Mouse (Mus musculus) layer of hippocampus, adult 8-10 months (tissue): Measurements from ENCODE around the gene Mapk10. TPM values are rescaled to one million over a fixed set of nuclear protein-coding genes. Genes with fewer than 3 reads are reported as not detected.

Source experiments
- DNase-seq, 2 experiments: peaks; one replicate each; pipeline ENCODE4 v3.0.0; 2022; ENCODE audit warnings: low spot score in 2 of 2
- total RNA-seq, 4 experiments: library from RNA; stranded (reverse); gene quantifications; 2 replicates each; pipeline ENCODE4 v1.2.4; 2022

Mapk10 gene
- total RNA-seq, 4 experiments from 2014 or later, result 428 to 556 (median 477) TPM

DNA sequence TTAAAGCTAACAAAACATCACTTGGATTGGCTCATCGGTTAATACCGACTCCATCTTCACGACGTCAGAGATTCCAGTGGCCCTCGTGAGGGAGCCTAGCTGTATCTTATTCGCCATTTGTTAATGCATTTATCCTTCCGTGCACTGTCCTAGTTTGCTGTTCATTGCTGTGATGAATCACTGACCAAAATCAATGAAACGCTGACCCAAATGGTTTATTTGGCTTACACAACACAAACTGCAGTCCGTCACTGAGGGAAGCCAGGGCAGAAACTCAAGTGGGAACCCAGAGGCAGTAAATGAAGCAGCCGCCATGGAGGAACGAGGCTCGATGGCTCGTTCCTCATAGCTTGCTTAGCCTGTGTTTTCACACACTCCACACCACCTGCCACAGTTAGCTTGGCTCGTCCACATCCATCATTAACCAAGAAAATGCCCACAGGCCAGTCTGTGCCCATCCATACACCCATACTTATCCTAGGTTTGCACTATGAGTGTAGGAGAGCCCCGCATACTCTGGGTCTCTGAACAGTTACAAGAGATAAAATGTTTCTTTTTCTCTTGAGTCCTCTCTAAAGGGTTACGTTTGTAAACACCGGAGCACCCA, 140.0 kb downstream of the Mapk10 start:
- DNase-seq, result no peak

DNA sequence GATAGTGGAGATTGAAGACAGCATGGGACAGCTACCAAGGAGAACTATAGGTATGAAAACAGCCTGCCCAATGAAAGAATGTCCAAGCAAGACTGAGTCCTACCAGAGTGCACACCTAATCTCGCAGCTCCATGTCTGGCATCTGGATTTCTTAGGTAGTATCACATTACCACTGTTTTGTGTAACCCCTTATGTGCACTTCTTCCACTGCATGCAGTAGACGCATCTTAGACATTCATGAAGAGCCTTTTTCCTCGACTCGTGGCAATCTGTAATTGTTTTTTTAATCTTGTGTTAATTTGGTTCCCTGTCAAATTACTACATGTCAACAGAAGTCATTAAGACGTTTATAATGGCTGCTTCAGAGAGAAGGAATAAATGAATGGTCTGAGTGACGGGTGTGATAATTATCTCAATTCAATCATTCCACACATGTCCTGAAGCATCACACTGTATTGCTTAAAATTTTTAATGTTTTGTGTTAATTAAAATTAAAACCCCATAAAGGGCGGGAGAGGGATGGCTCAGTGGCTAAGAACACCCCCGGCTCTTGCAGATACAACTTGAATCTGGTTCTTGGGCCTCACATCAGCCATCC, 160.7 kb downstream of the Mapk10 start:
- DNase-seq, result no peak

DNA sequence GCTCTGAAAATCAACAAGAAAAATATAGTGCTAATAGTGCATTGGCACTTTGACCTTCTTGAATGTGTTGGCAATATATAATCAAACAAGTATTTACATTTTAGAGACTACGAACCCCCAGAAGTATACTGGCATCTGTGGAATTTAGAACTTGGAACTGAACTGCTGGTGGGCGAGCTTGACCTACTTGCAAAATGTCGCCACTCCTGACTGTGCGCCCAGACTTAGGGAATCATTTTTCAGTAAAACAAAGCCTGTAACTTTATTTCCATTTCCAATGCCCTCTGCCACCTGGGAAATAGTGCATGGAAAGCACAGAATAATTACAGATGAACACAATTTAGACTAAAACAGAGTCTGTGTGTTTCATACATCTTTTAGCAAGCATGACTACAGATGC, 163.1 kb downstream of the Mapk10 start:
- DNase-seq, result no peak

DNA sequence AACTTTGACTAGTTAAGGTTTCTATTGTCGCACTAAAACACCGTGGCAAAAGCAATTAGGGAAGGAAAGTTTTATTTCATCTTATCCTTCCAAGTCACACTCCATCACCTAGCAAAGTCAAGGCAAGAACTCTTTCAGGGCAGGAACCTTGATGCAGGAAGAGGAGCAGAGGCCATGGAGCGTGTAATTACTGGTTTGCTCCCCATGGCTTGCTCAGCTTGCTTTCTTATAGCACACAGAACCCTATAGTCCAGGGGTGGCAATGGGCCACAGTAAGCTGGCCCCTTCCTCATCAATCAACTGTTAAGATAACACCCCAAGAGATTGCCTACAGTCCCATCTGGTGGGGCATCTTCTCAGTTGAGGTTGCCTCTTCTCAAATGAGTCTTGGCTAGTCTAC, 173.4 kb downstream of the Mapk10 start:
- DNase-seq, result no peak

DNA sequence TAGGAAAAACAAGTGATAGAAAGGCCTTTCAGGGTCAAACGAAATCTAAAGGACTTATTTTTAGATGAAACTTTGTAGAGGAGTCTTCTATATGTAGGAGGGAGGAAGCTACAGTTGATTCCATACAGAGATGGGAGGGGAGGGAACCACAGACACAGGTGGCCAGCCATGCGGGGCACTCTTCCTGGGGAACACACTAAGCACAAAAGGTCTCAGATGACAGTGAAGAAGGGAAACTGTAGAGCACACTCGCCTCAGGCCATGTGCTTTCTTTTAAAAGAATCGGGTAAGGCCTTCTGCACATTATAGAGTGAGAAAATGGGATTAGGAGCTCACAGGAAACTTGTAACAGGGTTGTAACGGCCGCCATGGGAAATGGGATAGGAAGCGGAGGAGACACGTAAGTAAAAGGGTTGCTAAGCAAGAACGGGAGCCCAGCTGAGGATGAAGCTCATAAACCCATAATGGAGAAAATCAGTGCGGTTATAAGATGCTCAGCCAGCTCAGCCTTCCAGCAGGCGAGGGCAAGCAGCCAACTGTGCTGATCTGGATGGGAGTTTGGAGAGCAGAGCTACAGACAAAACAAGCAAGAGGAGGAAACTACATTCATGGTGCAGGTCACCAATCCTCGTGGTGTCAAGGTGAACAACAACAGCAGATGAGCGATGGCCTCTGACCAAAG, 182.1 kb downstream of the Mapk10 start:
- peak; percentile 64 to 73 for DNase-seq

DNA sequence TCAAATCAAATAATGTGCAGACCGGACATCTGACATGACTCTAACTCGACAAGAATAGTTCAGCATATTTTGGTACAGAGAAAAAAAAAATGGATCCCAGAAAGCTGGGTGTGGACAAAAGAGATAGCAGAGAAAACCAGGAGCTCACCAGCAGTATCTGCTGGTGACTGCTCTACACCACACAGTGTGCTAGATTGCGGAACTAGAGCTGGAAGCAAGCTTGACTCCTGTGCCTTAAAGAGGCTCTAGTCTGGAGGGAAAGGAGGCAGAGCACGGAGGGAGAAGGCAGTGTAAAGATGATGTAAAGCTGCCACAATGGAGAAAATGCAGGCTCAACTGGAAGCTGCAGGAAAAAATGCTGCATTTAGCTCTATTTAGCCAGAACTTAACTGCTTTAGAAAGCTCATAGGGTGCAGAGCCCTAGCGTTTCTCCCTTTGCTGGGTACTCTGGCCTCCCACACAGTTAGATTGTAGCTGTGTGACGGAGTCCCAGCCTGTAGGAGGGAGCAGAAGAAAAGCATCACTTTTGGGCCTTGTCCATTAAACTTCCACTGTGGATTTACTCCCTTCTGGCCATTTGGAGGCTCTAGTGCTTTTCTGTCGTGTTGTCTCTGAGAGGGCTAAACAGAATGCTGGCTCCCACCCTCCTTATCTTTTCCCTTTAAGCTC, 188.5 kb downstream of the Mapk10 start:
- no peak for DNase-seq

DNA sequence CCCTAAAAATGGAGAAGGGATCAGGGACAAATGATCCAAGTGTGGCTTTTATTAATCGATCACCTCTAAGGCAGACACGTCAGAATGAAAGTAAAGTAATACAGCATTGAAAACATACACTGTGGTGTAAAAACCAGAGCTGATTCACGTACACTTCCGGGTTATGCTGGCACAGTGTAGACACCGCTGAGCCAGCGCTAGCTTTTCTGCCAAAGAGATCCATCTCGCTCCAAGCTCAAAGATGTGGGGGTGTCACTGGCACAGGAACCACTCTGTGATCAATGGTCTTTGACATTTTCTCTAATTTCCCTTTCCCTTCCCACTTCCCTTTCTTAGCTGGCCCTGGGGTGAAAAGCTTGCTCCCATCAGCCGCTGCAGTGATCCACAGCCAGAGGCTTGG, 189.7 kb downstream of the Mapk10 start:
- no peak for DNase-seq

DNA sequence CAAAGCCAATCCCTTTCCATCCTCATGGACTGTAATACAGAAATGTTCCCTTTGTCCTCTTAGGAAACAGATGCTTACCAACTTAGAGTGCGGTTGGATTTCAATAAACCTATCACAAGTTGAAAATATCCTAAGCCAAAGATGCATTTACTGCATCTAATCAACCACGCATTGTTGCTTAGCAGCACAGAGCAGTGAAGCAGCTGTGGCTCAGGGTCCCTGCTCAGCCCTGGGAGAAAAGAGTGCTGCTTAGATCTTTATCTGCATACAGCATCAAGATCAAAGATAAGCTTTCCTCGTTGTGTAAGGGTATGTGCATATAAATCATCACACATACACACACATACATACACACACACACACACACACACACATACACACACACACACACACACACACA, 190.2 kb downstream of the Mapk10 start:
- DNase-seq, result no peak

DNA sequence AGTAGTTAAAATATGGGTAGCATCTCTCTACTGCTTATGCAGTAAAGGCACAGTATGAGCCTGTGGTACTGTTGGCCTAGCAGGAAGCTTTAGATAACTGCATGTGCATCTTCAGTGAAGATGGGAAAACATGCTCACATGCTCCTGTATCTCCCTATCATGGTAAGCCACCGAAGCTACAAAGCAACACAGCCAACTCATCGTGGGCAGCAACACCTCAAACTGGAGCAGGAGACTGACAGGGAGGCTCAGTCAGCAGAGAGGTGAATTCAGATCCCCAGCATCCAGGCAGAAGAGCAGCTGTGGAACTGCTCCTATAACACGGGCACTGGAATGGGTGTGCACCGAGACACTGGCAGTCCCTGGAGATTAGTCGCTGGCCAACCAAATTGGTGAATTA, 191.0 kb downstream of the Mapk10 start:
- no peak for DNase-seq

DNA sequence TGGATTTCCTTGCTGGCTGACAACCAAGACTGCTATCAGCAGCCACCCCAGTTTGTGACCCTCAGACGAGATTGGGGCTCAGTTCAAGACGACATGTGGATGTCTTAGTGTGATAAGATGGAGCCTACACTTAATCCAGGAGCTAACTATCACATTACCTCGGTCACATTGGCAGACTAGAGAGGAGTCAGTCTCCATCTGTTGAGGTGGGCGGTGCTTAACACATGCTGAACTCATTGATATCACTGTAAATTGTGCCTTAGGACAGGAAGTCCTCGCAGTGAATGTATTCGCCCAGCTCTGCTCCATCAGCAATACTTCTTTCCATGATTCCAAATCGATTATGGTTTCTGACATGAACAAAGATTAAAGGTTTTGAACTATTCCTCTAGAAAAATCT, 193.5 kb downstream of the Mapk10 start:
- no peak for DNase-seq

DNA sequence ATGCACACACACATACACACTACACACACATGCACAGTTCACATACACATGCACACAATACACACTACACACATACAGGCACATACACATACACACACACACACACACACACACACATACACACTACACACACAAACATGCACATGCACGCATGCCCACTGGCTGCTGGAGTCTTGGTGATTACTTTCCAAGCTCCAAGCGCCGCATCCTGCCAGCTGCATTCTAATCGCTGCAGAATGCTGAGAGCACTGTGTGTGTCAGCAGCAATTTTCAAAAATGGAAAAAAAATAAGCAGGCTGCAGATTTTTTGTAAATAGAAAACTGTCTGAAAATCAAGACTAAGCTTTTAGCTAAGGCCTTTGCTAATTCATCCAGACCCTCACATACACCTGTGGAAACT, 196.8 kb downstream of the Mapk10 start:
- DNase-seq, result no peak

DNA sequence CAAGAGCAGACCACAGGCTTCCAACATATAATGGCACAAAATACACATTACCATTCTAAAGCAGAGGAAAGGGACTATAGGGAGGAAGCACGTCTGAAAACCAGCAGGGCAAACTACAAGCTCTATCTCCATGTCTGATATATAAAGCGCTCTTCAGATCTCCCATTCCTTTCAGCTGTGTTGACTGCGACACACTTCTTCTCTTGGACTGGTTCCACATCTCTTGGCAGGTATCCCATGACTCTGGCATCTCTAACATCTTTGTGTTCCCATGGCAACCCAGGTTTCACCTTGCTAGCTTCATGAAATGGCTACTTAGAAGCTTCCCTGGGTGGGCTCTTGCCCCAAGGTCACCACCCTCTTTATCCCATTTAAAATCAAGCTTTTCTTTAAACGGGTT, 202.2 kb downstream of the Mapk10 start:
- peak in 1 of 2 experiments; percentile 56 for DNase-seq

DNA sequence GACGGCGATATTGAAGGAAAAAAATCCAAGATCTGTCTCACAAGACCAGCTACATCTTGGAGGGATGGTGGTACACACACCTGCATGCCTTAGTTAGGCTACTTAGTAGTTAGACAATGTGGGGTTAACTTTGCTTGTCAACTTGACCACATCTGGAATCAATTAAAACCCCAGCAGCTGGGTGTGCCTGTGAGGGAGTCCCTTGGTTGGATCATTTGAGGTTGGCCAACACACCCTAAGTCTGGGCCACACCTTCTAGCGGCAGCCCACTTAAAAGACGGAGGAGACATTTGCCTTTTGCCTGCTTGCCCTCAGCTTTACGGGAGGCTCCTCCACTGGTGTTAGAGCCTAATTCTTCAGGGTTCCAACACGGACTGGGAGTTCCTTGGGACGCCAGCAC, 209.0 kb downstream of the Mapk10 start:
- no peak for DNase-seq

DNA sequence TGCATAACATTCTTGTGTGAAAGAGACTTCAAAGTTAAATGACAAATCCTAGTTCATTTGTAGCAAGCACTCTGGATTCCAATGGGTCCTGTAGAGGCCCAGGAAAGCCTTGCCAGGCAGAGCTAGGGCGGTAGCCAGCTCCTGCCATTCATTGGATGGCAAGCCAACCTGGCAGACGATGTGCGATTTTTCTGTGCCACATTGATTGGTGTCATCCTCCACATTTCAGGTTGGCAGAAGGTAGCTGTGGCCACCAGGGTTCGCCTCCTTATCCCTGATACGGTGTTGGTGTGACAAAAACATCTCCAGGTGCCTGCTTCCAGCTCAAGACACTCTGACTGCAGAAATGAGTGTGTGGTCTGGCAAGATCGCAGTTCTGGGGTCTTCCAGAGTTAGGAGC, 210.6 kb downstream of the Mapk10 start:
- DNase-seq, result no peak

DNA sequence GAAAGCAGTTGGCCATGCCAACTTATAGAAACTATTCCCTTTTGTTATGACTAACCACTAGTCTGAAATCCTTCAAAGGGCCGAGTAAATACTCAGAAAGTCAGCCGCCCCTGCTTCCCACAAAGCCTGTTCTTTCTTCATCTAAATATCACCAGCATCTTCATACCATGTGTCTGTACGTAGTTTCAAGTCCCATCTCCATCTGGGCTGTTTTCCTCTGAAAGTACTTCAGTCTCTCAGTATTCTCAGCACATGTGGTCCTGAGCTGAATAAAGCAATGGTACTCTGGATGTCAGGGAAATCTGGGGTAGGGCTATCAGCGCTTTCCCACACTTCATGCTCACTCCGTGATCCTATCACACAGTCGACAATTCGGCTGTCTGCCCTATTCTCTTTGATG, 212.6 kb downstream of the Mapk10 start:
- DNase-seq, result no peak

DNA sequence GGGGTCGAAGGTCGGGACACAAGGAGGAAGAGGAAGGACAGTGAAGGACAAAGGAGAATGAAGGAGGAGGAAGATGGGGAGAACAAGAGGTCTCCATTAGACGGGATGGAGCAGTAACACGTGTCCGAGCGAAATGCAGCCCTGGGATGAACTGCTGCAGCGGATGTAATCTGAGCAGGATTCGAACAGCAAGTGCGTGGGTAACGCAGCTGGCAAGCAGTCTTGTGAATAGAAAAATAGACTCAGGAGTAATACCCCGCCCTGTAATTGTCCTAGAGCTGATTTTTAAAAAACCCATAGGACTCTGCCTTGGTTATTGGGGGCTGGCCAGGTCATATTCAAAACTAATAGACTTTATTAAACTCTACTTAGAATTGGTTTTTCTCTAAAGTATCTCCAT, 213.2 kb downstream of the Mapk10 start:
- peak; percentile 46 to 61 for DNase-seq

DNA sequence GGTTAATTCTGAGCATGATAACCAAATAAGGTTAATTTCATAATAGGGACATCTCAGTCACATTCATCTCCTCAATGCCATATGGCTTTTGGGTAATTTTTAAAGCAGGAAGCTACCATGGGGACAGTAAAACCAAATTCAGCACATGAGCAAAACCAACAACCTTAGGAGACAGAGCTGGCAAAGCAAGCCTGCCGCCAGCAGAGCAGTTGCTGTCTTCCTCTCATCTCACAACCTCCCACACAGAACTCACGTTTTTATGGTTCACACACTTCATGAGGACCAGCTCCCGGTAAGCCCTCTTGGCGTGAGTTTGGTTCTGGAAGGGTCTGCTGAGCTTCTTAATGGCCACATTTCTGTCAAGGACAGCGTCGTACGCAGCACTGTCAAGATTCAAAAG, 214.8 kb downstream of the Mapk10 start:
- no peak for DNase-seq

DNA sequence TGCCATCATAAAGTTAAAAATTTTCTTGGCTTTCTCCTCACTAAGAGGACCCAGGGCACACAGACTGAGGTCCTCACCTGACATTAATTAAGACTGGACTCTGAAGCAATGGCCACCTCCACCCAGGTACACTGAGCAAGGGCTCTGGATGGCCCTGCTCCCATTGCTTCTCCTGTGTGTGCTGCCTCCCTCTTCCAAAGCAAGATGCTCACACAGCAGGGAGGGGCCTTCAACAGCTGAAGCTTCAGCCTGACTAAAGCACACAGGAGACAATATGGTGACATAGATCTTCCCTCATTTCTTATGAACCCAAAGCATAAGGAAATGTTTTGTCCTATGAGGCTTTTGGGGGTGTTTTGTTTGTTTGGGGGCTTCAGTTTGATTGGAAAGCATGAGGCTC, 215.2 kb downstream of the Mapk10 start:
- no peak for DNase-seq

DNA sequence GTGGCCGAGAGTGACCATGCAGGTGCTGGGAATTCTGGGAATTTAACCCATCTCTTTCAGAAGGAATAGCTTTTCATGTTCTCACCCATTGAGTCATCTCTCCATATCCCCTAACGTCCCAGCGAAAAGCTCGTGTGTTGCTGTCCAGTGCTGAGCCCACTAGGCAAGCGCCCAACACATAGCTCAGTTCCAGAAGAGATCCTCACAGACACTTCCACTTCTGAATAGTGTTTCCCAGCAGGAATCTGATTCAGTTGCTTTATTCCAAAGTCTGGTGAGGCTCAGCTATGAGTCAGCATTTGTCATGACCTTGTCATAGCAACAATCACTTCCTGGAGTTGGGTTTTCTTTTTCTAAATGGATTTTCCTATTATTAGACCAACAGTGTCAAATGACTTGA, 217.2 kb downstream of the Mapk10 start:
- DNase-seq, result no peak

DNA sequence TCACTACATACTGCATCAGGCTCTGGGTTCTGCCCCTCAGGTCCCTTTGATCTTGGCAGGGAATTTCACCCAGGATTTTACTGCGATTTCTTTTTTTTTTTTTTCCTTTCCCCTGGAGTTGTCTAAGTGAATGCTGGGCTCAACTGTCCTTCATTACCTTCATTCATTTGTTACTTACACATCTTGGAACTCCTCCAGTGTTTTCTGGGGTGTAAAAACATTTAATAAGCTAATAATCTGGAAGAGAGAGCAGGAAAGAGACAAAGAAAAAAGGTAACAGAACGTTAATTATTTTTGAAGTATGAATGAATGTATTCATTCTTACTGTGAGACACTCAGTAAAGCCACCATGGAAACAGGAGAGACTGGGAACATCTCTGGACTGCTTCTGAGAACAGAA, 219.4 kb downstream of the Mapk10 start:
- no peak for DNase-seq

DNA sequence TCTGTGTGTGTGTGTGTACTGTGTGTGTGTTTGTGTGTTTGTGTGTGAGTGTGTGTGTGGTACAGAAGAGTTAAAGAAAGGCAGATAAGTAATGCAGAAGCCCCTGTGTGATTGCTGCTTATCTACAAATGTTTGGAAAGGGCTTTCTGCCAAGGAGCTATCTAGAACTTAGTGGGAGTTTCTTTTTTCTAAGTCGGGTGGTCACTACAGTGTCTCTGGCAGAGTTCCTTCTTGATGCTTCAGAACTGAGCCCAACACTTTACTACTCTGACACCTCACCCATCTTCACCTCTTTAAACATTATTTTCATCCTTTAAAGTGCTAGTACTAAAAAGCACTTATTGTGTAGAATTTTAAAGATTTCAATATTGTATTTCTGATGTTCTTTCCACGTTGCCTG, 232.8 kb downstream of the Mapk10 start:
- DNase-seq, result no peak

DNA sequence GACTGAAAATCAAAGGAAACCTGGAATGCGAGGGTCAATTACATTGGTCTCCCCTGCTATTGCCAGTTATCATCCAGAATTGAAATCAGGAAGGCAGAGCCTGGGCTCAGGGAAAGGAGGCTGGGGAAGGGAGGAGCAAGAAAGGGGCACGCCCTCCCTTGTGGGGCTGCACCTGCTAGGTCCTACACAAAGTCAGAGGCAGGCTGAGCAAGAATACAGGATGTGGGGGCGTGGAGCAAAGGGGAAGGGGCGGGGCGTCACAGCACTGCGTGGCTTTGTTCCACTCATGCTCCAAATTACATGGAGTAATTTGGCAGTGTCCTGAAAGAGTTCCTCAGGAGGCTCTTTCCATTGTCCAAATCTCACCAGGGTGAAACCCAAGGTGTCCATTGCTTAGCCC, 234.0 kb downstream of the Mapk10 start:
- DNase-seq, result no peak

DNA sequence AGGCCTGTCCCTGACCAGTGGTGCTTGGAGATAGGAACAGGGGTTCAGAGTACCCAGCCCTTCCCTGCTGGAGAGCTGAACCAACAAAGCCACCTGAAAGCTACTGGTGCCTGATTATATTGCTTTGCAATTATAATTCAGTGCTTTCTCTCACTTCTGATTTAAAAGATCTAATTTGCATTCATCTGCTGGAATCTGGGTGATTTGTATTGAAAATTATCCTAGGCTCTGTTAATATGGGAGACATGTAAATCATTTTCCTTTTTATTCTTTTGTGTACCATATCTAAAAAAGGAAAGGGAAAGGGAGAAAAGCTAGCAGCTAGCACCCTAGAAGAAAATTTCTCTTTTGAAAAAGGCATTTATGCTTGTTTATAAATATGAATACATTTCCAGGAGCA, 234.6 kb downstream of the Mapk10 start:
- no peak for DNase-seq
